Mouse (Mus musculus) 3T3-L1 (cell line): ENCODE measurements at regions not wholly inside any gene's neighbourhood (a gene's known extent, or its start where the extent isn't known, plus 50 kb on each side); places are given as distances from the start of the nearest gene placed in this dataset.
"Not testable (repeated sequence)": the region's sequence is repeated elsewhere in the genome, so short reads cannot be mapped to it uniquely, and the experiment has no call there.

Experiments
- DNase-seq: peaks from one replicate; pipeline ENCODE4 v3.0.0-alpha.2; 2015; ENCODE audit warnings: low read depth, low spot score

- DNase-seq, result not testable (repeated sequence)
Observed at GRCm38 (mm10) chr13:68049731-68050130, 186.6 kb downstream of the BC048507 start.

- DNase-seq, result not testable (repeated sequence)
Observed at GRCm38 (mm10) chr13:68093311-68093710, 230.2 kb downstream of the BC048507 start.

- peak; percentile 81 for DNase-seq
Observed at GRCm38 (mm10) chr13:68116786-68117185, 253.7 kb downstream of the BC048507 start.
